Mouse (Mus musculus): ENCODE data around the gene Lats2. TPM values are rescaled to one million over a fixed set of nuclear protein-coding genes. Genes with fewer than 3 reads are reported as not detected.

The Lats2 gene
- total and polyA plus RNA-seq, 3 experiments, result 1.1 to 4.0 (median 1.5) TPM

DNA sequence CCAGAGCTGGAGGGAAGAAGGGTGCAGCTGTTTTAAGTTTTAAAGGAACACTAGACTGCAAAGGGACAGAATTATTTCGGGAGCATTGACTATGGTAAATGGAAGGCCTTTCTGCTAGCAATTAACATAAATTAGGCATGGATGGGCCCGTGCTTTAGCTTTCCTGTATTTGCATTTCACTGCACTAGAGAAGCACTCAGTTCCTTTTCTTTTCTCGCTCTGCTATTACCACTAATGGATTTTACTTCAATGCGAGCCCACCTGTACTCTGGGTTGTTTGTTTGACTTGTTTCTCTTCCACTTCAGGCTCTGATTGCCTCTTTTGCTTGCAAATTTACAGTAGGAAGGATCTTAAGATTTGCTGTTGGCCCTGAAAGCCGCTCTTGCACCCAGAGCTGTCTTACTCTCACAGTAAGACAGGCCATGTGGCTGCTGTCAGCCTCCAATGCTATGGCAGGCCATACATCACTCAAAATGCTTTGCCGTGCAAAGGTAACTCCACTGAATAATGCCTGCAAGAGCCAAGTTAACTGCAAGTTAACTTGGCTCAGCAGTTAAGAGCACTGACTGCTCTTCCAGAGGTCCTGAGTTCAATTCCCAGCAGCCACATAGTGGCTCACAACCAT is 25.4 kb downstream of the Lats2 start:
- in situ Hi-C loops (cut with MboI; ENCODE audit: low pct_ligation_motif_present, low pct_unique_long_range_greater_than_20kb, low sequenced_read_pairs), result no loop called here
- no peaks in the 10 kb centered on the region for H3K36me3 ChIP-seq (replicated peaks in 1 of 2; ENCODE audit: control insufficient read depth in 1 of 2, insufficient read depth in 1 of 2, low read length in 1 of 2)
- H3K4me1 ChIP-seq (ENCODE audit: control insufficient read depth in 1 of 2, insufficient read depth in 2 of 2), result peaks cover 21 to 52% of the 10 kb centered on the region in 2 experiments
- no peak overlapping the region for H3K4me3 ChIP-seq (replicated peaks in 1 of 3; ENCODE audit: low read depth in 2 of 3, low read length in 2 of 3, poor library complexity in 1 of 3)
- no peaks in the 10 kb centered on the region for H3K79me2 ChIP-seq (replicated peaks; ENCODE audit: control insufficient read depth, extremely low read depth, insufficient read depth, poor library complexity, severe bottlenecking)
- H3K27me3 ChIP-seq (replicated peaks), result peaks cover 1% of the 10 kb centered on the region
- dilution Hi-C loops (cut with MboI; ENCODE audit: extremely low pct_ligation_motif_present, extremely low pct_unique_long_range_greater_than_20kb, low sequenced_read_pairs), result no loop called here
- peak overlapping the region; percentile 29; the same call in 1 of the 2 replicates for H3K9ac ChIP-seq (ENCODE audit: insufficient read depth, low read depth)
- TF ChIP-seq USF1 (IDR thresholded peaks at IDR 0.05; ENCODE audit: low read depth, low read length), result no peak
- peak; percentile 31; the same call in 1 of the 2 replicates for TF ChIP-seq ETS1 (conservative IDR thresholded peaks at IDR 0.05; ENCODE audit: low read depth, low read length)
- TF ChIP-seq NRF1 (IDR thresholded peaks at IDR 0.05; ENCODE audit: low read depth, low read length), result no peak
- 0 out of 2 replicates have a peak, but pooled peaks have one; percentile 34 for TF ChIP-seq MAZ (IDR thresholded peaks at IDR 0.05; ENCODE audit: low read depth, low read length)
- TF ChIP-seq BHLHE40 (IDR thresholded peaks at IDR 0.05; ENCODE audit: low read depth, low read length), result peak; percentile 88
- 0 out of 2 replicates have a peak, but pooled peaks have one; percentile 27 for TF ChIP-seq ELF1 (IDR thresholded peaks at IDR 0.05; ENCODE audit: low read depth, low read length)
- peak; percentile 52; the same call in 1 of the 2 replicates for TF ChIP-seq EP300 (IDR thresholded peaks at IDR 0.05; ENCODE audit: low read length)
- H3K4me2 ChIP-seq (ENCODE audit: insufficient read depth, low read depth, poor library complexity, severe bottlenecking), result peak overlapping the region; percentile 35
- DNase-seq (ENCODE audit: extremely low read depth), result peak; percentile 60
- H3K9me3 ChIP-seq (replicated peaks; ENCODE audit: low read length), result no peaks in the 10 kb centered on the region
- H3K27ac ChIP-seq (ENCODE audit: insufficient read depth, low read depth), result peak overlapping the region; percentile 60

DNA sequence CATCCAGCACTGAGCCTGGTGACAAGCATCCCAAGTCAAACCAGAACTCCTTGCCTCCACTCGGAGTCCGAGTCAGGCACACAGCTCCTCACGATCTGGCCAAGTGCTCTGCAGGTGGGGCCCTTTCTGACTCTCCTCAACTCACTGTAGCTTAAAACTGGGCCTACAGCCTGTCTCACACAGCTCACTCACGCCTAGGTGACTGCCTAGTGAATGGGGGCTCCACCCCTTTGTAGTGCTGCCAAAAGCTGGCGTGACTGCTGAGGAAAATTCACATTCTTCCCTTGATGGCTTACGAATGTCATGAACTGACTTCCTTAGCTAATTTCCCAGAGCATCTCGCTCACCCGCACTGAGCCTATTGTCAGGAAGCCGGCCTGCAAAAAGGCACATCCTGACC is 27.7 kb downstream of the Lats2 start:
- in situ Hi-C loops (cut with MboI; ENCODE audit: low pct_ligation_motif_present, low pct_unique_long_range_greater_than_20kb, low sequenced_read_pairs) (no loop called here), dilution Hi-C loops (cut with MboI; ENCODE audit: extremely low pct_ligation_motif_present, extremely low pct_unique_long_range_greater_than_20kb, low sequenced_read_pairs) (no loop called here)
- 0 out of 2 replicates have a peak overlapping the region, but pooled peaks have one; percentile 21 for H3K4me2 ChIP-seq (ENCODE audit: insufficient read depth, low read depth, poor library complexity, severe bottlenecking)
- peak; percentile 46 for DNase-seq (ENCODE audit: extremely low read depth)
- H3K9me3 ChIP-seq (replicated peaks; ENCODE audit: low read length), result peaks cover 4% of the 10 kb centered on the region
- H3K9ac ChIP-seq (ENCODE audit: insufficient read depth, low read depth), result peak overlapping the region; percentile 12
- H3K4me3 ChIP-seq (replicated peaks in 1 of 3; ENCODE audit: low read depth in 2 of 3, low read length in 2 of 3, poor library complexity in 1 of 3), result no peak overlapping the region
- peak overlapping the region; percentile 64 for H3K27ac ChIP-seq (ENCODE audit: insufficient read depth, low read depth)
- no peaks in the 10 kb centered on the region for H3K79me2 ChIP-seq (replicated peaks; ENCODE audit: control insufficient read depth, extremely low read depth, insufficient read depth, poor library complexity, severe bottlenecking)
- H3K4me1 ChIP-seq (ENCODE audit: control insufficient read depth in 1 of 2, insufficient read depth in 2 of 2), result peaks cover 21 to 42% of the 10 kb centered on the region in 2 experiments
- TF ChIP-seq USF2 (conservative IDR thresholded peaks at IDR 0.05; ENCODE audit: low read depth, low read length) (no peak), GABPA (IDR thresholded peaks at IDR 0.05; ENCODE audit: insufficient replicate concordance, low read depth, low read length) (no peak), NELFE (IDR thresholded peaks at IDR 0.05; ENCODE audit: low read depth, low read length) (no peak), IRF4 (IDR thresholded peaks at IDR 0.05; ENCODE audit: low read depth, low read length) (no peak), ZC3H11A (IDR thresholded peaks at IDR 0.05; ENCODE audit: low read depth, low read length) (no peak), CHD2 (IDR thresholded peaks at IDR 0.05; ENCODE audit: low read length) (no peak), POLR2AphosphoS2 (IDR thresholded peaks at IDR 0.05; ENCODE audit: low read depth, low read length) (no peak), E2F4 (IDR thresholded peaks at IDR 0.05; ENCODE audit: insufficient replicate concordance, low read depth, low read length) (no peak), RAD21 (IDR thresholded peaks at IDR 0.05; ENCODE audit: low read depth, low read length) (no peak), ZKSCAN1 (IDR thresholded peaks at IDR 0.05; ENCODE audit: borderline replicate concordance, low read depth, low read length) (no peak), RCOR1 (conservative IDR thresholded peaks at IDR 0.05; ENCODE audit: low read depth, low read length) (no peak), TBP (conservative IDR thresholded peaks at IDR 0.05; ENCODE audit: low read depth, low read length) (no peak), MAX (IDR thresholded peaks at IDR 0.05; ENCODE audit: low read length) (no peak), UBTF (IDR thresholded peaks at IDR 0.05; ENCODE audit: low read depth, low read length) (no peak), EP300 (IDR thresholded peaks at IDR 0.05; ENCODE audit: low read length) (no peak), HCFC1 (IDR thresholded peaks at IDR 0.05; ENCODE audit: low read depth, low read length) (no peak), MEF2A (IDR thresholded peaks at IDR 0.05; ENCODE audit: borderline replicate concordance, low read depth, low read length) (no peak), CTCF (conservative IDR thresholded peaks at IDR 0.05 in 1 of 2, IDR thresholded peaks at IDR 0.05 in 1 of 2; ENCODE audit: low read depth in 2 of 2, low read length in 2 of 2) (no peak)
- H3K36me3 ChIP-seq (replicated peaks in 1 of 2; ENCODE audit: control insufficient read depth in 1 of 2, insufficient read depth in 1 of 2, low read length in 1 of 2), result no peaks in the 10 kb centered on the region
- H3K27me3 ChIP-seq (replicated peaks), result peaks cover 1% of the 10 kb centered on the region

Measured in CH12.LX (cell line).